Mouse (Mus musculus): ENCODE results near the gene Ucma. TPM values are rescaled to one million over a fixed set of nuclear protein-coding genes. Genes with fewer than 3 reads are reported as not detected.

Gene Ucma
- total RNA-seq, 2 experiments from 2014 or later = 0.52 TPM; not detected in 1

Other genes starting within 250 kb of the Ucma start
- gene Sephs1, start 94.6 kb upstream of the Ucma start, total RNA-seq (2021) = 10 to 100 TPM; 38.9 to 39.9 TPM
- gene Phyh, start 57.1 kb upstream of the Ucma start, total RNA-seq (2021) = 10 to 100 TPM; 31.9 to 36.5 TPM
- gene Mcm10, start 36.7 kb downstream of the Ucma start, total RNA-seq (2021) = 1 to 10 TPM; 6.6 to 9.2 TPM
- gene Optn, start 87.9 kb downstream of the Ucma start, total RNA-seq (2021) = 10 to 100 TPM; 11.4 to 12.3 TPM
- gene Ccdc3, start 161.7 kb downstream of the Ucma start, total RNA-seq (2021) = 10 to 100 TPM; 10.8 to 11.0 TPM